Mouse (Mus musculus): ENCODE measurements around the gene Prss43. TPM values are rescaled to one million over a fixed set of nuclear protein-coding genes. Genes with fewer than 3 reads are reported as not detected.

The Prss43 gene
- polyA plus RNA-seq, 1 experiment from 2014 or later: not detected

GRCm38 (mm10) chr9:110855903-110856302 lies 29.4 kb downstream of the Prss43 start:
- H3K4me1 ChIP-seq (ENCODE audit: control insufficient read depth, insufficient read depth, low read length): peaks cover 5% of the 10 kb centered on the region
- WGBS (ENCODE audit: insufficient replicate concordance): 58% methylated on average over 7 of the region's 7 CpGs
- H3K9me3 ChIP-seq (replicated peaks; ENCODE audit: control insufficient read depth, low read length): no peaks in the 10 kb centered on the region

GRCm38 (mm10) chr9:110856920-110857319 lies 30.4 kb downstream of the Prss43 start:
- Histone ChIP-seq H3K4me2 (no peak overlapping the region), H3K9ac (ENCODE audit: low read depth, low read length) (no peak overlapping the region), H3K27ac (ENCODE audit: low read depth, low read length) (no peak overlapping the region), H3K4me1 (ENCODE audit: control insufficient read depth, insufficient read depth, low read length) (peaks cover 5% of the 10 kb centered on the region), H3K4me3 (ENCODE audit: low read depth, low read length) (no peak overlapping the region), H3K36me3 (ENCODE audit: control insufficient read depth, insufficient read depth, low read length) (no peaks in the 10 kb centered on the region), H3K27me3 (ENCODE audit: control insufficient read depth, insufficient read depth, low read length) (peaks cover 17% of the 10 kb centered on the region), H3K9me3 (replicated peaks; ENCODE audit: control insufficient read depth, low read length) (no peaks in the 10 kb centered on the region)
- WGBS (ENCODE audit: insufficient replicate concordance): 26% methylated on average over 4 of the region's 4 CpGs
- ATAC-seq (replicated peaks; ENCODE audit: insufficient number of reproducible peaks, low FRiP score, low TSS enrichment): no peak

More at GRCm38 (mm10) chr9:110855903-110856302, 29.4 kb downstream of the Prss43 start:
- Histone ChIP-seq H3K27me3 (ENCODE audit: control insufficient read depth, insufficient read depth, low read length) (peaks cover 17% of the 10 kb centered on the region), H3K4me3 (ENCODE audit: low read depth, low read length) (no peak overlapping the region), H3K4me2 (no peak overlapping the region), H3K36me3 (ENCODE audit: control insufficient read depth, insufficient read depth, low read length) (no peaks in the 10 kb centered on the region), H3K9ac (ENCODE audit: low read depth, low read length) (no peak overlapping the region), H3K27ac (ENCODE audit: low read depth, low read length) (no peak overlapping the region)
- no peak for ATAC-seq (replicated peaks; ENCODE audit: insufficient number of reproducible peaks, low FRiP score, low TSS enrichment)

GRCm38 (mm10) chr9:110857781-110858472 lies 31.4 kb downstream of the Prss43 start, which contains the start of gene Prss50:
Prss50 (plus strand) TSS chr9:110857967.
- no peaks in the 10 kb centered on the region for H3K36me3 ChIP-seq (ENCODE audit: control insufficient read depth, insufficient read depth, low read length)
- H3K9ac ChIP-seq (ENCODE audit: low read depth, low read length): no peak within 1 kb of the TSS
- H3K27ac ChIP-seq (ENCODE audit: low read depth, low read length): no peak within 1 kb of the TSS
- peaks cover 17% of the 10 kb centered on the region for H3K27me3 ChIP-seq (ENCODE audit: control insufficient read depth, insufficient read depth, low read length)
- peak within 1 kb of the TSS; percentile 59 for H3K4me2 ChIP-seq
- no peaks in the 10 kb centered on the region for H3K9me3 ChIP-seq (replicated peaks; ENCODE audit: control insufficient read depth, low read length)
- ATAC-seq (replicated peaks; ENCODE audit: insufficient number of reproducible peaks, low FRiP score, low TSS enrichment): no peak
- peaks cover 5% of the 10 kb centered on the region for H3K4me1 ChIP-seq (ENCODE audit: control insufficient read depth, insufficient read depth, low read length)
- peak within 1 kb of the TSS; percentile 36 for H3K4me3 ChIP-seq (ENCODE audit: low read depth, low read length)
- WGBS (ENCODE audit: insufficient replicate concordance): 9% methylated on average over 41 of the region's 50 CpGs

- no peak for ATAC-seq (replicated peaks; ENCODE audit: insufficient number of reproducible peaks, low FRiP score, low TSS enrichment)
- Histone ChIP-seq H3K9me3 (replicated peaks; ENCODE audit: control insufficient read depth, low read length) (no peaks in the 10 kb centered on the region), H3K27ac (ENCODE audit: low read depth, low read length) (no peak overlapping the region), H3K4me3 (ENCODE audit: low read depth, low read length) (no peak overlapping the region), H3K4me2 (0 out of 2 replicates have a peak overlapping the region, but pooled peaks have one; percentile 59), H3K36me3 (ENCODE audit: control insufficient read depth, insufficient read depth, low read length) (no peaks in the 10 kb centered on the region), H3K9ac (ENCODE audit: low read depth, low read length) (no peak overlapping the region), H3K4me1 (ENCODE audit: control insufficient read depth, insufficient read depth, low read length) (peaks cover 5% of the 10 kb centered on the region), H3K27me3 (ENCODE audit: control insufficient read depth, insufficient read depth, low read length) (peaks cover 17% of the 10 kb centered on the region)
- WGBS (ENCODE audit: insufficient replicate concordance): 44% methylated on average over 5 of the region's 5 CpGs
Measured at GRCm38 (mm10) chr9:110858523-110858922, 32.0 kb downstream of the Prss43 start.

GRCm38 (mm10) chr9:110858967-110859596 lies 32.6 kb downstream of the Prss43 start:
- peaks cover 5% of the 10 kb centered on the region for H3K4me1 ChIP-seq (ENCODE audit: control insufficient read depth, insufficient read depth, low read length)
- no peaks in the 10 kb centered on the region for H3K9me3 ChIP-seq (replicated peaks; ENCODE audit: control insufficient read depth, low read length)
- no peak overlapping the region for H3K9ac ChIP-seq (ENCODE audit: low read depth, low read length)
- WGBS (ENCODE audit: insufficient replicate concordance): 79% methylated on average over 5 of the region's 5 CpGs
- peaks cover 17% of the 10 kb centered on the region for H3K27me3 ChIP-seq (ENCODE audit: control insufficient read depth, insufficient read depth, low read length)
- no peak overlapping the region for H3K27ac ChIP-seq (ENCODE audit: low read depth, low read length)
- H3K4me2 ChIP-seq: no peak overlapping the region
- no peaks in the 10 kb centered on the region for H3K36me3 ChIP-seq (ENCODE audit: control insufficient read depth, insufficient read depth, low read length)
- no peak for ATAC-seq (replicated peaks; ENCODE audit: insufficient number of reproducible peaks, low FRiP score, low TSS enrichment)
- no peak overlapping the region for H3K4me3 ChIP-seq (ENCODE audit: low read depth, low read length)

GRCm38 (mm10) chr9:110871030-110871429 lies 44.5 kb downstream of the Prss43 start:
- H3K4me1 ChIP-seq (ENCODE audit: control insufficient read depth, insufficient read depth, low read length): no peaks in the 10 kb centered on the region
- no peaks in the 10 kb centered on the region for H3K36me3 ChIP-seq (ENCODE audit: control insufficient read depth, insufficient read depth, low read length)
- no peak overlapping the region for H3K9ac ChIP-seq (ENCODE audit: low read depth, low read length)
- no peak overlapping the region for H3K4me2 ChIP-seq
- WGBS (ENCODE audit: insufficient replicate concordance): 19% methylated on average over 7 of the region's 7 CpGs
- no peak for ATAC-seq (replicated peaks; ENCODE audit: insufficient number of reproducible peaks, low FRiP score, low TSS enrichment)
- no peak overlapping the region for H3K27ac ChIP-seq (ENCODE audit: low read depth, low read length)
- no peak overlapping the region for H3K4me3 ChIP-seq (ENCODE audit: low read depth, low read length)
- H3K9me3 ChIP-seq (replicated peaks; ENCODE audit: control insufficient read depth, low read length): no peaks in the 10 kb centered on the region
- peaks cover 30% of the 10 kb centered on the region for H3K27me3 ChIP-seq (ENCODE audit: control insufficient read depth, insufficient read depth, low read length)

- peak overlapping the region; percentile 66 for H3K4me2 ChIP-seq
- H3K27ac ChIP-seq (ENCODE audit: low read depth, low read length): no peak overlapping the region
- no peaks in the 10 kb centered on the region for H3K9me3 ChIP-seq (replicated peaks; ENCODE audit: control insufficient read depth, low read length)
- WGBS (ENCODE audit: insufficient replicate concordance): 13% methylated on average over 40 of the region's 40 CpGs
- H3K9ac ChIP-seq (ENCODE audit: low read depth, low read length): 0 out of 2 replicates have a peak overlapping the region, but pooled peaks have one; percentile 39
- ATAC-seq (replicated peaks; ENCODE audit: insufficient number of reproducible peaks, low FRiP score, low TSS enrichment): no peak
- peak overlapping the region; percentile 33 for H3K4me3 ChIP-seq (ENCODE audit: low read depth, low read length)
- H3K27me3 ChIP-seq (ENCODE audit: control insufficient read depth, insufficient read depth, low read length): peaks cover 33% of the 10 kb centered on the region
- no peaks in the 10 kb centered on the region for H3K36me3 ChIP-seq (ENCODE audit: control insufficient read depth, insufficient read depth, low read length)
- no peaks in the 10 kb centered on the region for H3K4me1 ChIP-seq (ENCODE audit: control insufficient read depth, insufficient read depth, low read length)
Measured at GRCm38 (mm10) chr9:110873681-110874659, 47.5 kb downstream of the Prss43 start.

- ATAC-seq (replicated peaks; ENCODE audit: insufficient number of reproducible peaks, low FRiP score, low TSS enrichment): no peak
- Histone ChIP-seq H3K9me3 (replicated peaks; ENCODE audit: control insufficient read depth, low read length) (no peaks in the 10 kb centered on the region), H3K27me3 (ENCODE audit: control insufficient read depth, insufficient read depth, low read length) (peaks cover 40% of the 10 kb centered on the region), H3K36me3 (ENCODE audit: control insufficient read depth, insufficient read depth, low read length) (no peaks in the 10 kb centered on the region), H3K4me1 (ENCODE audit: control insufficient read depth, insufficient read depth, low read length) (peaks cover 4% of the 10 kb centered on the region; the same call in 1 of the 2 replicates), H3K4me3 (ENCODE audit: low read depth, low read length) (no peak overlapping the region), H3K27ac (ENCODE audit: low read depth, low read length) (no peak overlapping the region), H3K9ac (ENCODE audit: low read depth, low read length) (no peak overlapping the region), H3K4me2 (no peak overlapping the region)
- WGBS (ENCODE audit: insufficient replicate concordance): 35% methylated on average over 3 of the region's 3 CpGs
Measured at GRCm38 (mm10) chr9:110874660-110875191, 48.2 kb downstream of the Prss43 start.
